Mouse (Mus musculus): ENCODE measurements around the gene Map3k6.

DNA sequence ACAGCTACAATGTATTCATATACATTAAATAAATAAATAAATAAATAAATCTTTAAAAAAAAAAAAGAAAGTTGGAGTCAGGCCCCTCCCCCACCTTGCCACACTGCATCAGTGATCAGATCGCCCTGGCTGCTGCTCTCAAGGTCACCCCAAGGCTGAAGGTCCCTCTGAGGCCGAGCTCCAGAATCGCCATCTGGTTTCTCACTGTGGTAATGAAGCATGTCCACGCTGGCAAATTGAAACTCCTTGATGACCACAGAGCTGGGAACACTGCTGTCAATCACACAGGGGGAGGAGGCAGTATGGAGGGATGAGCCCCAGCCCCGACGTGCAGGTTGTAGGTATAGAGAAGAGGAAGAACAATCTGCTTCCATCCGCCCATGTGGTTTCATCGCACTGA, 13.0 kb upstream of the Map3k6 start:
- TF ChIP-seq CHD2 (IDR thresholded peaks at IDR 0.05; ENCODE audit: low read depth, low read length) (no peak), MAFK (IDR thresholded peaks at IDR 0.05; ENCODE audit: insufficient read depth, low read depth, low read length) (no peak)

All from ES-E14 (cell line).